Mouse (Mus musculus): ENCODE results near the gene Pla2g2d. TPM values are rescaled to one million over a fixed set of nuclear protein-coding genes. Genes with fewer than 3 reads are reported as not detected.

The Pla2g2d gene
- not detected in 3 replicates for total RNA-seq (2017)

DNA sequence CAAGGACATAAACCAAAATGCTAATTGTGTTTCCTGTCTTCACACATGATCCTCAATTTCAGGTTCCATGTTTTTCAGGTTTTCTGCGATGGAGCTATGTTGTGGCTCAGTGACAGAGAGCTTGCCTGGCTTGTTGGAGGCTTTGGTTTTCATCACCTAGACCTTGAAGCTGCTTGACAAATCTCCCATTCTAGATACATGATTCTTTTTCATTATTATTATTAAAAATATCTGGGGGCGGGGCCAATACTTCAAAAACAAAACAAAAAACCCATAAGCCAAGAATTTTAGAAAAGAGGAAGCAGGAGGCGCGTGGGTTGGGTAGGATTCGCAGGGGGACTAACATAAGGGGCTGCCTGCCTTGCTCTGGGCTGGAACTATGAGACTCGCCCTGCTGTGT lies at the start of gene Pla2g2d:
Gene Pla2g2d (plus strand): TSS at position 301 of the 400 bp plus-strand sequence.
- no peak for ATAC-seq (replicated peaks; ENCODE audit: insufficient number of reproducible peaks, low FRiP score, low TSS enrichment, poor library complexity, severe bottlenecking)

- no peak for ATAC-seq (replicated peaks; ENCODE audit: insufficient number of reproducible peaks, low FRiP score, low TSS enrichment, poor library complexity, severe bottlenecking)
Observed at GRCm38 (mm10) chr4:138725751-138726150, 49.8 kb upstream of the Pla2g2d start.

DNA sequence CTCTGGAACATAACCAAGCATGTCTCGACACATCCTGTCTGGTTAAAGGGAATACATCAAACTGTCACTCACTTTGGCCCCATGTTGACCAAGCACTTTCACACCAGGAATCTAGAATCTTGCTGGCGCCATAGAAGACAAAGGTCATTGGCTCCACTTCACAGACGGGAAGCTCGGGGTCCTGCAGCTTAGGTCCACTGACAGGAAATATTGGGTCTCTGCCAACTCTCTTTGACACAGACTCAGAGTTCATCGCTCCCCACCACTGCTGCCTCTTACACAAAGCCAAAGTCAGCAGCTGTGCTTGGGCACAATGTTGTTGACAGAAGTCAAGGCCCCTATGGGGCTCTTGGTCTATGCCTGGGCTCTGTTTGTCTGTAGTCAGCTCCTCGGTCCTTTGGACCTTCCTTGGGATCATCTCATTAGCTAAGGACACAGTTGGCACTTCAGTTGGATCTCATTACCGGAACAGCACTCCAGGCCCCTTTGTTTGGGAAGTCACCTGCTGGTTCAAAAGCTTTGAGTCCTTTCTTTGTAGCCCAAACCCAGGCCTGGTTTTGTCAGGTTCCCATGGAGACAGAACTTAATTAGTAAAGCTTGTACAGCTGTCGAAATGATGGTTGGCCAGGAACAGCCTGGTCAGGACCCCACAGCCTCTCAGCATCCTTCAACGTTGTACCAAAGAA lies 46.4 kb upstream of the Pla2g2d start:
- no peak for ATAC-seq (replicated peaks; ENCODE audit: insufficient number of reproducible peaks, low FRiP score, low TSS enrichment, poor library complexity, severe bottlenecking)

DNA sequence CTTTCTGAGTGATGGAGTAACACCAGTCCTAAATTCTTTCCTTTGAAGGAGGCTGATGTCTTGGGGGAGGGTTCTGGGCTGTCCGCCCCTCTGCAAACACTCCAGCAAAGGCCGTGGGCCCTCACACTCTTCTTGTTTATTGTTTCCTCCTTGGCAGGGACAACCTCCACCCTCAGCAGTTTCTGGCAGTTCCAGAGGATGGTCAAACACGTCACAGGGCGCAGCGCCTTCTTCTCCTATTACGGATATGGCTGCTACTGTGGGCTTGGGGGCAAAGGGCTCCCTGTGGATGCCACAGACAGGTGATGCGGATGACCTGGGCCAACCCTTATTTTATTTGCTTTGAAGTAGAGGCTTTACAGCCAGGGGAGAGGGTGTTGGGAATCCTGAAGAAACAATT lies 41.4 kb upstream of the Pla2g2d start:
- ATAC-seq (replicated peaks; ENCODE audit: insufficient number of reproducible peaks, low FRiP score, low TSS enrichment, poor library complexity, severe bottlenecking): no peak

GRCm38 (mm10) chr4:138734863-138735262 lies 40.7 kb upstream of the Pla2g2d start:
- ATAC-seq (replicated peaks; ENCODE audit: insufficient number of reproducible peaks, low FRiP score, low TSS enrichment, poor library complexity, severe bottlenecking): no peak

DNA sequence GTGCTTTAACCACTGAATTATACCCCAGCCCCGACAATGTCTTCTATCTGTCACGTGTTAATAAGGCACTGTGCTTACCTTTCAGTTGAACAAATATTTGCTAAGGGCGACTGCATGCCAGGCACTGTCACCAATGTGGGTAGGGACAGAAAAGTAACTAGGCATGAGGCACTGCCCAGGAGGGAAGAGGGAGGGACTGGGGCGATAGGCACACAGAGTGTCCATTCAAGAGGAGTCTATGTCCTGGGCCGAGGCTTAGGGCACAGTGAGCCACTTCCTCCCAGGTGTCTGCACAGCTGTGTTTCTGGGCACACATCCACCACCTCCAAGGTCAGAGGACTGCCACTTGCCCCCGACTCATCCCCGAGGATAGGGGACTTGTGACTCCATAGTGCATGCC lies 38.5 kb upstream of the Pla2g2d start, which contains the start of gene Ubxn10:
Gene Ubxn10 (minus strand): TSS at position 137 of the 400 bp plus-strand sequence.
- ATAC-seq (replicated peaks; ENCODE audit: insufficient number of reproducible peaks, low FRiP score, low TSS enrichment, poor library complexity, severe bottlenecking): no peak

GRCm38 (mm10) chr4:138739136-138739851 lies 36.2 kb upstream of the Pla2g2d start:
- ATAC-seq (replicated peaks; ENCODE audit: insufficient number of reproducible peaks, low FRiP score, low TSS enrichment, poor library complexity, severe bottlenecking): no peak

- no peak for ATAC-seq (replicated peaks; ENCODE audit: insufficient number of reproducible peaks, low FRiP score, low TSS enrichment, poor library complexity, severe bottlenecking)
Observed at GRCm38 (mm10) chr4:138745884-138746283, 29.7 kb upstream of the Pla2g2d start.

- ATAC-seq (replicated peaks; ENCODE audit: insufficient number of reproducible peaks, low FRiP score, low TSS enrichment, poor library complexity, severe bottlenecking): no peak
Observed at GRCm38 (mm10) chr4:138746866-138747265, 28.7 kb upstream of the Pla2g2d start.

DNA sequence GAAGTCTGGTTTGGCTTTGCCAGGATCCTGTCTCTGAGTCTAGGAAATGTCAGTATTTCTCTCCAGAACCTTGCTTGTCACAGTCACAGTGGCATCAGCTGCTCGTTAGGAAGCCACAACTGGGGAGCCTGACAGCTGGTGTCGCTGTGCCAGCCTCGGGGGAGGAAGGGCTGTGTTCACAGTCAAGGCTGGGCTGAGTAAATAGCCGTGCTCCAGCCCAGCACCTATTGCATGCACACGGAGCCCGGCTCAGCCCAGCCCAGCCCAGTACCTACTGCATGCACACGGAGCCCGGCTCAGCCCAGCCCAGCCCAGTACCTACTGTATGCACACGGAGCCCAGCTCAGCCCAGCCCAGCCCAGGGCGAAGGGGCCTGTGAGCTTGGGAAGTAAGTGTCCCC lies 27.7 kb upstream of the Pla2g2d start:
- ATAC-seq (replicated peaks; ENCODE audit: insufficient number of reproducible peaks, low FRiP score, low TSS enrichment, poor library complexity, severe bottlenecking): no peak

- ATAC-seq (replicated peaks; ENCODE audit: insufficient number of reproducible peaks, low FRiP score, low TSS enrichment, poor library complexity, severe bottlenecking): no peak
Observed at GRCm38 (mm10) chr4:138748369-138749072, 27.0 kb upstream of the Pla2g2d start.

DNA sequence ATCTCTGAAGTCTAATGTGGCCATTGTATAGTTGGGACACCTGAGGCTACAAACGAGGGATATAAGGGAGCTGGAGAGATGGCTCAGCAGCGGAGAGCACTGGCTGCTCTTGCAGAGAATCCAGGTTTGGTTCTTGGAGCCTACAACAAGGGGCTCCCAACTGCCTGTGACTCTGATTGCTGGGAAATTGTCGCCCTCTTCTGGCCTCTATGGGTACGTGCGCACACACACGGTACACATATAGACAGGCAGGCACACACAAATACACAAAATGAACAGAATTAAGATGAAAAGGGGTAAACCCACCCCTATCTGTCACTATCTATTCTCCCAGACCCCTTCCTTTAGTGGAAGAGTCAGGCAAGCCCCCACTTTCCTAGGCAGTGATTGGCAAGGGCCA lies 22.9 kb upstream of the Pla2g2d start:
- ATAC-seq (replicated peaks; ENCODE audit: insufficient number of reproducible peaks, low FRiP score, low TSS enrichment, poor library complexity, severe bottlenecking): no peak

- no peak for ATAC-seq (replicated peaks; ENCODE audit: insufficient number of reproducible peaks, low FRiP score, low TSS enrichment, poor library complexity, severe bottlenecking)
Observed at GRCm38 (mm10) chr4:138753608-138754007, 21.9 kb upstream of the Pla2g2d start.

DNA sequence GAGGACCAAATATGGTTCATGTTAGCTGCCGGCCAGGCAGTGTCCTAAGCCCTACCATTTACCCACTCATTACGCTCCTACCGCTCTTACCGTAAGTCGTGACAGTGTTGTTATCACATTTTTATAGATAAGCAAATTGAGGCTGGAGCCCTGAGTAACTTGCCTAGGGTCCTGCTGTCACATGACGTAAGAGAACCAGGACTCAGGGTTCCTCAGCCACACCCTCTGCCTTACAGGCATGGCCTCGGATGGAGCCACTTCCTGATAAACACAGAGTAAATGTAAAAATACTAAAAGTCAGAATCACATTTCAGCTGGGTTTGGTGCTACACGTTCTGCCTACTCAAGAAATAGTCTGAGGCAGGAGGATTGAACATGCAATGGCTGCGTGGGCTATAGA lies 21.1 kb upstream of the Pla2g2d start:
- ATAC-seq (replicated peaks; ENCODE audit: insufficient number of reproducible peaks, low FRiP score, low TSS enrichment, poor library complexity, severe bottlenecking): no peak

- no peak for ATAC-seq (replicated peaks; ENCODE audit: insufficient number of reproducible peaks, low FRiP score, low TSS enrichment, poor library complexity, severe bottlenecking)
Observed at GRCm38 (mm10) chr4:138755439-138755838, 20.1 kb upstream of the Pla2g2d start.

DNA sequence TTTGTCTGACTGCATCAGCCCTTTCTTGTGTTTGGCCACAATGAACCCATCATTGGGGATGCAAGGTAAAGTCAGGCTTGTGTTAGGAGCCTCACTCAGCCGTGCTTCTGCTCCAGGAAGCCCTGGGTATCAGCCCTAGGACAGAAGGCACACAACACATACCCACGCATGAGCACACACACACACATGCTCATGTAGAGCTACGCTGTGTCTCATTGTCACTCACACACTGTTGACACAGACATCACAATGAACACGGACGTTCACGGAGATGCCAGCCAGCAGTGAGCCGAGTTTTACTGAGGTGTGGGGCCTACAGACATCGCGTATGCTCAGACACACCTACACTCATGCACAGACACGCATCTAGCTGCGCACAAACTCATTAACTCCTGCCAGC lies 19.6 kb upstream of the Pla2g2d start:
- ATAC-seq (replicated peaks; ENCODE audit: insufficient number of reproducible peaks, low FRiP score, low TSS enrichment, poor library complexity, severe bottlenecking): no peak

DNA sequence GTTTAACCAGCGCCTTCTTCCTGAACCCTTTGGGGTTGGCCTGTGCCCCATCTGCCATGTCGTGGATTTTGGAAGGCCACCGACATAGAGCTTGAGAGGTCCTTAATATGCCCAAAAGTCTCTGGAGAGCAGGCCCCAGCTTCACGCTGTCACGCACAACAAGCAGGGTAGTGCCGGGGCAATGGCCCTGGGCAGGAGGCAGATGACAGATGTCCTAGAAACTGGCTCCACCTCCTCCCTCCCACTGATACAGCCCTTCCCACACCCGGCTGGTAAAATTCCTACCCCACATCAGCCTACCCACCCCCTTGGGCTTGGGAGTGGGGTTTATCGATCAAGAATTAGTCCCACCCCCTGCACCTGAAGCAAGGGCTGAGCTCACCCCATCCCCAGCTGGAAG lies 18.1 kb upstream of the Pla2g2d start, which contains the start of gene Pla2g2f:
Gene Pla2g2f (minus strand): TSS at position 211 of the 400 bp plus-strand sequence.
- no peak for ATAC-seq (replicated peaks; ENCODE audit: insufficient number of reproducible peaks, low FRiP score, low TSS enrichment, poor library complexity, severe bottlenecking)

- ATAC-seq (replicated peaks; ENCODE audit: insufficient number of reproducible peaks, low FRiP score, low TSS enrichment, poor library complexity, severe bottlenecking): no peak
Observed at GRCm38 (mm10) chr4:138762266-138762665, 13.3 kb upstream of the Pla2g2d start.

DNA sequence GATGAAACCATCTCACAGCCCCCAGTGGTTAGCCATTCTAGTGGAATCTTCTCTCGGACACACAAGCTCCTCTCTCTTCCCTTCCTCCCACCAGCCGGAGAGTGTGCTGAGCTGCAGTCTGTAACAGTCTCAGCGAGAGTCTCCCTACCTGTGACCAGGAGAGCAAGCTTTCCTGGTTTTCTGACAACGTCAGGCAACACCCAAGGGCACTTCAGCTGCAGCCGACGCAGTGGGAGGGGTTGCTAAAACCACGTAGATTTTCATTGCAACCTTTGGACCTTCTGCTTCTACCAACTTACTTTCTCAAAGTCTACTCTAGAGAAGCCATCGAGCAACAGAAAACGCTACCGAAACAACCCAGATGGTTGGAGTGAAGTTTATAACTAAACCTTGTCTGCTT lies 3.6 kb upstream of the Pla2g2d start:
- no peak for ATAC-seq (replicated peaks; ENCODE audit: insufficient number of reproducible peaks, low FRiP score, low TSS enrichment, poor library complexity, severe bottlenecking)

DNA sequence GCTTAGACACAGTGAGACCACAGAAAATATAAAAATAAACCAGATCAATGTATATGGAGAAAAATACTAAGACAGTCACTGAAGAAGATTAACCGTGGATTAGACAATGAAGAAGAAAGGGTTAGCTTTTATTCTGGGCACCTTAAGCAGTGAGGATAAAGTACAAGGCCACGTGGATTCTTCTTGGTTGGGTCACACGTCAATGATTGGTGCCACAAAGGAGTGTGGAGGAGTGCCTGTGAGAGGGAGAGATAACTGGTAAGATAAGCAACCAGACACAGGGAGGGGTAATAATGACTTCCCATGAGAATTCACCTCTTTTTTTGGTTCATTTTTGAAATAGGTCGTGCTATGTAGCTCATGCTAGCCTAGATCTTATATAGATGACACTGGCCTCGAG lies 3.1 kb upstream of the Pla2g2d start:
- ATAC-seq (replicated peaks; ENCODE audit: insufficient number of reproducible peaks, low FRiP score, low TSS enrichment, poor library complexity, severe bottlenecking): no peak

Measured in monocyte, adult 5-6 weeks (primary cell).